Mouse (Mus musculus) activated CD4-positive, CD25-positive, alpha-beta regulatory T cell, adult 4 months (primary cell): ENCODE measurements around the gene Tmem186. TPM values are rescaled to one million over a fixed set of nuclear protein-coding genes. Genes with fewer than 3 reads are reported as not detected.

Source experiments
- ATAC-seq: one replicate; pipeline ENCODE4 v1.8.0; 2017
- polyA plus RNA-seq, 2 experiments: library from polyadenylated mRNA; unstranded; fragments of 100-300 nt; shearing (Covaris generic); gene quantifications; one replicate each; pipeline ENCODE4 v1.2.1; 2017

Gene Tmem186
- polyA plus RNA-seq, 2 experiments from 2014 or later, result 12.0 to 12.2 TPM

- no peak for ATAC-seq
Observed at GRCm38 (mm10) chr16:8666452-8666851, 28.9 kb upstream of the Tmem186 start.

- no peak for ATAC-seq
Observed at GRCm38 (mm10) chr16:8665367-8665766, 27.9 kb upstream of the Tmem186 start.

GRCm38 (mm10) chr16:8663606-8664539 is 26.4 kb upstream of the Tmem186 start:
- no peak for ATAC-seq

- no peak for ATAC-seq
Observed at GRCm38 (mm10) chr16:8663022-8663421, 25.5 kb upstream of the Tmem186 start.

GRCm38 (mm10) chr16:8658764-8659163 is 21.3 kb upstream of the Tmem186 start:
- ATAC-seq, result no peak

- ATAC-seq, result no peak
Observed at GRCm38 (mm10) chr16:8658349-8658748, 20.8 kb upstream of the Tmem186 start.

GRCm38 (mm10) chr16:8656256-8656655 is 18.7 kb upstream of the Tmem186 start:
- ATAC-seq, result no peak

- peak; percentile 64 for ATAC-seq
Observed at GRCm38 (mm10) chr16:8655599-8655998, 18.1 kb upstream of the Tmem186 start.

GRCm38 (mm10) chr16:8655108-8655507 is 17.6 kb upstream of the Tmem186 start:
- no peak for ATAC-seq

- ATAC-seq, result no peak
Observed at GRCm38 (mm10) chr16:8650007-8650406, 12.5 kb upstream of the Tmem186 start.

GRCm38 (mm10) chr16:8645546-8645945 is 8.0 kb upstream of the Tmem186 start:
- ATAC-seq, result no peak

- peak; percentile 72 for ATAC-seq
Observed at GRCm38 (mm10) chr16:8643855-8644254, 6.3 kb upstream of the Tmem186 start.

GRCm38 (mm10) chr16:8639466-8640191 is 2.1 kb upstream of the Tmem186 start:
- ATAC-seq, result peak; percentile 42

- ATAC-seq, result no peak
Observed at GRCm38 (mm10) chr16:8638131-8638530, 619 bp upstream of the Tmem186 start.

GRCm38 (mm10) chr16:8636867-8637216 is 670 bp downstream of the Tmem186 start:
- ATAC-seq, result no peak

GRCm38 (mm10) chr16:8631428-8631827 is 6.1 kb downstream of the Tmem186 start:
- ATAC-seq, result no peak

- ATAC-seq, result no peak
Observed at GRCm38 (mm10) chr16:8630419-8630818, 7.1 kb downstream of the Tmem186 start.

GRCm38 (mm10) chr16:8620315-8621115 is 17.0 kb downstream of the Tmem186 start:
- no peak for ATAC-seq

- no peak for ATAC-seq
Observed at GRCm38 (mm10) chr16:8619659-8620314, 17.7 kb downstream of the Tmem186 start.

GRCm38 (mm10) chr16:8613447-8613846 is 24.1 kb downstream of the Tmem186 start:
- no peak for ATAC-seq

GRCm38 (mm10) chr16:8613039-8613438 is 24.5 kb downstream of the Tmem186 start:
- no peak for ATAC-seq
